Mouse (Mus musculus) liver, embryonic 16.5 days (tissue): ENCODE results near the gene Ctdsp1. TPM values are rescaled to one million over a fixed set of nuclear protein-coding genes. Genes with fewer than 3 reads are reported as not detected.

ENCODE experiments used
- ATAC-seq: fragments of 200-750 bp; cut with Nextera tagmentation; 2 replicates; pipeline ENCODE4 v1.8.0; 2017; ENCODE audit warnings: low read depth, mild to moderate bottlenecking, moderate number of reproducible peaks, moderate library complexity
- H3K27ac ChIP-seq: fragments of 300-500 bp; sonication (generic); 2 replicates; pipeline ENCODE4 v1.5.1; 2014; ENCODE audit warnings: mild to moderate bottlenecking, low read length
- H3K27me3 ChIP-seq: fragments of 300-500 bp; sonication (generic); 2 replicates; pipeline ENCODE4 v1.6.1; 2014; ENCODE audit warnings: low read depth, low read length, mixed read lengths; ENCODE audit not compliant: control insufficient read depth, insufficient read depth
- H3K36me3 ChIP-seq: fragments of 300-500 bp; sonication (generic); 2 replicates; pipeline ENCODE4 v1.6.1; 2014; ENCODE audit warnings: mild to moderate bottlenecking; ENCODE audit not compliant: control insufficient read depth, insufficient read depth
- H3K4me1 ChIP-seq: fragments of 300-500 bp; sonication (generic); 2 replicates; pipeline ENCODE4 v1.6.1; 2014; ENCODE audit warnings: low read depth, low read length, mixed read lengths; ENCODE audit not compliant: control insufficient read depth
- H3K4me2 ChIP-seq: fragments of 300-500 bp; sonication (generic); 2 replicates; pipeline ENCODE4 v1.6.1; 2014; ENCODE audit warnings: low read depth, low read length, mixed read lengths
- H3K4me3 ChIP-seq: fragments of 300-500 bp; sonication (generic); 2 replicates; pipeline ENCODE4 v1.5.1; 2014; ENCODE audit warnings: low read depth, mild to moderate bottlenecking, low read length
- H3K9ac ChIP-seq: fragments of 300-500 bp; sonication (generic); 2 replicates; pipeline ENCODE4 v1.6.1; 2014; ENCODE audit warnings: low read depth, low read length
- H3K9me3 ChIP-seq: fragments of 300-500 bp; sonication (generic); replicated peaks from 2 replicates; pipeline ENCODE4 v1.6.1; 2016; ENCODE audit warnings: low read length; ENCODE audit not compliant: control insufficient read depth
- WGBS: fragments of 180-500 bp; shearing (Covaris S2); extraction: QIAGEN DNeasy Blood & Tissue Kit; methylation state at CpG from one replicate; pipeline ENCODE4 v1.1.7; 2014; ENCODE audit not compliant: insufficient replicate concordance; 5-methylcytosine and 5-hydroxymethylcytosine counted together
- polyA plus RNA-seq: library from polyadenylated mRNA; unstranded; fragments of >200 nt; fragmentation: Nextera tagmentation; extraction: Ambion mirVana; gene quantifications from 2 replicates; pipeline ENCODE4 v1.2.1, GENCODE M21; 2015

The Ctdsp1 gene
- polyA plus RNA-seq, 1 experiment from 2014 or later, result 48.6 TPM

DNA sequence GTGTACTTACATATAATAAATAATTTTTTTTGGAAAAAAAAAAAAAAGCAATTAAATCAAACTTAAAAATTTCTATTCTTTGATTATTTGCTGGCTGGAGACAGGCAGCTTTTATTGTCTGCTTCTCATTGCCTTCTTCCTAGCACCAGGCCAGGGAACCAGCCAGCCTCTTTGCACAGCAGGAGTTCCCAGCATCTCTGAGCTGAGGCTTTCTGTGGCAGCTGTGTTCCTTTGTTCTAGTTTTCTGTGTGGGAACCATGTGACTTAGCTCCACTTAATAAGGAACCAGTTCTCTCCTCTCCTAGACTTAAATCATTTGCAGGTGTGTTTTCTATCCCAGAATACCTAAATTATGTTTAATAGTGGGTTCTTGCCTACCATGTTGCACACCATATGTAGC is 33.8 kb upstream of the Ctdsp1 start:
- Histone ChIP-seq H3K36me3 (no peaks in the 10 kb centered on the region), H3K27ac (no peak overlapping the region), H3K9ac (no peak overlapping the region), H3K27me3 (no peaks in the 10 kb centered on the region), H3K9me3 (no peaks in the 10 kb centered on the region), H3K4me2 (no peak overlapping the region), H3K4me1 (no peaks in the 10 kb centered on the region), H3K4me3 (no peak overlapping the region)
- ATAC-seq, result no peak

DNA sequence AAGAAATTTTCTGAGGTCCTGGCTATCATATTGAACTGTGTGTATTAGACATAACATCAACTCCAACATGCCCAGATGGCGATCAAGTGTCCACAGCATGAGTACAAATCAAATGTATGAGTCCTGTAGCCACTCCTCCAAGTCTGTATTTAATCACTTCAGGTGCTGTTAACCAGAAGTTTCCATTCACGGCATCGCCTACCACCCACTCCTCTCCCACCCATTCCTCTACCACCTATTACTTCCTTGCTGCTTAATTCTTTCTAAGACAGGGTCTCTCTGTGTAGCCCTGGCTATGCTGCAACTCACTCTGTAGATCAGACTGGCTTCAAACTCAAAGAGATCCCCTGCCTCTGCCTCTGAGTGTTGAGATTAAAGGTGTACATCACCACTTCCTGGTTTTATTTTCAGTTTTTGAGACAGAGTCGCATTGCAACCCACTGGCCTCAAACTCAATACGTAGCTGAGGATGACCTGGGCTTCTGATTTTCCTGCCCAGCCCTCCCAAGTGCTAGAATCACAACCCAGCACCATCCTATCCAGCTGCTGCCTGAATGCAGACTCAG is 31.3 kb upstream of the Ctdsp1 start:
- ATAC-seq, result no peak
- Histone ChIP-seq H3K9me3 (no peaks in the 10 kb centered on the region), H3K36me3 (no peaks in the 10 kb centered on the region), H3K4me3 (no peak overlapping the region), H3K27ac (no peak overlapping the region), H3K9ac (no peak overlapping the region), H3K27me3 (no peaks in the 10 kb centered on the region), H3K4me1 (no peaks in the 10 kb centered on the region; the same call in 1 of the 2 replicates), H3K4me2 (no peak overlapping the region)
- 59% methylated on average over 5 of the region's 5 CpGs for WGBS

GRCm38 (mm10) chr1:74361812-74362211 is 29.5 kb upstream of the Ctdsp1 start, which contains the start of gene Catip:
TSS of gene Catip (plus strand) at chr1:74362108.
- H3K27me3 ChIP-seq, result no peaks in the 10 kb centered on the region

GRCm38 (mm10) chr1:74362325-74363229 is 28.7 kb upstream of the Ctdsp1 start:
- Histone ChIP-seq H3K4me3 (no peak overlapping the region), H3K27me3 (no peaks in the 10 kb centered on the region; the same call in 1 of the 2 replicates), H3K27ac (no peak overlapping the region), H3K9me3 (no peaks in the 10 kb centered on the region), H3K9ac (no peak overlapping the region), H3K4me2 (no peak overlapping the region), H3K36me3 (no peaks in the 10 kb centered on the region), H3K4me1 (no peaks in the 10 kb centered on the region; the same call in 1 of the 2 replicates)
- WGBS, result 59% methylated on average over 17 of the region's 17 CpGs
- 0 out of 2 replicates have a peak, but pooled peaks have one; percentile 16 for ATAC-seq

More at GRCm38 (mm10) chr1:74361812-74362211, 29.5 kb upstream of the Ctdsp1 start, which contains the start of gene Catip:
- Histone ChIP-seq H3K9me3 (no peaks in the 10 kb centered on the region), H3K4me1 (no peaks in the 10 kb centered on the region; the same call in 1 of the 2 replicates), H3K9ac (no peak within 1 kb of the TSS), H3K27ac (no peak within 1 kb of the TSS), H3K36me3 (no peaks in the 10 kb centered on the region), H3K4me2 (no peak within 1 kb of the TSS), H3K4me3 (no peak within 1 kb of the TSS)
- ATAC-seq, result 0 out of 2 replicates have a peak, but pooled peaks have one; percentile 9
- WGBS, result 0% methylated on average over 2 of the region's 2 CpGs

DNA sequence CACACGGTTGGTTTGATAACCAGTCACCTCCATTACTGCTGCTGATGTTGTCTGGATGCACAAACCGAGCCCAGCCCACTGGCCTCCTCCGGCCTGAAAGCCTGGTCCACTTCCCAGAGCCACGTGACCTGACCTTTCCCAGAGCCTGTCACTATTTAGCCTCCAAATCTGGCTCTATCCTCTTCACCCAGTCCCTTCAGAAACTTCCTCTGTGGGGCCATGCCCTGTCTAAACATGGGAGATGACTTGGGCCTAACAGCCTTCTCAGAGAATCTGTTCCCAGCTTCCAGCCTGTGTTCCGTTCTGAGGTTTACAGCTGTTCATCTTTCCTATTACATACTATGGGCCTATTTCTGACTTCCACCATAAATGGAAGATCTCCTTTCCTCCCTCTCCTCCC is 27.9 kb upstream of the Ctdsp1 start:
- Histone ChIP-seq H3K4me3 (no peak overlapping the region), H3K9me3 (no peaks in the 10 kb centered on the region), H3K4me2 (no peak overlapping the region), H3K9ac (no peak overlapping the region), H3K27ac (no peak overlapping the region), H3K27me3 (no peaks in the 10 kb centered on the region; the same call in 1 of the 2 replicates), H3K4me1 (peaks cover 5% of the 10 kb centered on the region; the same call in 1 of the 2 replicates), H3K36me3 (no peaks in the 10 kb centered on the region)
- ATAC-seq, result no peak
- WGBS, result 44% methylated on average over 5 of the region's 5 CpGs

DNA sequence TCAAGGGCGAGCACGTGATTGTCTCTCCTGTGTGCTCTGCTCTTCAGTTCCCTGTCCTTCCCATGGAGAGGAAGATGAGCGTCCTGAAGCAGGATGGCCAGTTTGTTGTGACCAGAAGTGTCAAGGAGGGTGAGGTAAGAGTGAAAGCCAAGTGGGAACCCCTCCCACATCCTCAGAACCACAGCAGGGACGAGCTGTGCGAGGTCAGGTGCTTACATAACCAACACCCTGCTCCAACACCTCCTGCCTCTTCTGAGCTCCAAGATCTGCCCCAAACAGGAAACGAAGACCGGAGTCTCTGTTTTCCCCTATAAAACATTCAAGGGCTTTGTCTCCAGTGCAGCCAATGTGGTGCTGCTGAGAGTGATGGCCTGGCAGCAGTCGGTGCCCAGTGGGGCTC is 27.0 kb upstream of the Ctdsp1 start:
- H3K4me2 ChIP-seq, result no peak overlapping the region
- H3K9ac ChIP-seq, result no peak overlapping the region
- H3K36me3 ChIP-seq, result no peaks in the 10 kb centered on the region
- no peak overlapping the region for H3K4me3 ChIP-seq
- WGBS, result 31% methylated on average over 8 of the region's 8 CpGs
- no peaks in the 10 kb centered on the region for H3K9me3 ChIP-seq
- ATAC-seq, result no peak
- peaks cover 5% of the 10 kb centered on the region; the same call in 1 of the 2 replicates for H3K4me1 ChIP-seq
- H3K27ac ChIP-seq, result no peak overlapping the region
- H3K27me3 ChIP-seq, result no peaks in the 10 kb centered on the region; the same call in 1 of the 2 replicates

DNA sequence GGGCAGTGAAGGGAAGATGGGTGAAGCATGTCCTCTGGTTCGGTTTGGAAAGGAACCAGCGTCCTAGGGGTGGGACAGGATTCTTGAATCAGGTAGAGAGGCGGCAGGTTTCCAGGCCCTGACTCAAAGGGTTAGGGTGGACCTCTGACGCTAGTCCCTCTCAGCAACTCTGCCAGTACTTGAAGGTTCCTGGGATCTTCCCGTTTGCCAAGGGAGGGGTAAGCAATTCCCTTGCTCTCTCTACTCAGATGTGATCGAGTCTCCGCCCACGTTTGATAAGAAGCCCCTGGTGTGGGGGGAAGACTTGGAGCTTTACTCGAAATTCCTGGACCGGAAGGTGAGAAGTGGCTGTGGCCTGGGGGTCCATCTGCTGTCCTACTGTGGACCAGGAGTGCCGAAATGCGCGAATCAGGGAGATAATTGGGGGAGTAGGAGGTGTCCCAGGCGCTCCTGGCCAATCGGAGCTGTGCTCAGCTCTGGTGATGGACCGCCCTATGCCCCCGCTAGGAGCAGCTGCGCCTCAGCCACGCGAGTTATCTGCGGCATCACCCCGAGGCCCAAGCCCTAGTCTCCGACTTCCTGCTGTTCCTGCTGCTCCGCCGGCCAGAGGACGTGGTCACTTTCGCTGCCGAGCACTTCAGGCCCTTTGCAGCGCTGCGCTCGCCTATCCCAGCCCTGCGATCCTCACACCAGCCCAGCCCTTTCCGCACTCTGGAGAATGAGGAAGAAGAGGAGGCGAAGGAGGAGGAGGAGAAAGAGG is 23.2 kb upstream of the Ctdsp1 start:
- WGBS, result 9% methylated on average over 34 of the region's 34 CpGs
- H3K4me2 ChIP-seq, result peak overlapping the region; percentile 56
- H3K9me3 ChIP-seq, result no peaks in the 10 kb centered on the region
- peak; percentile 90 for ATAC-seq
- no peak overlapping the region for H3K9ac ChIP-seq
- H3K27me3 ChIP-seq, result no peaks in the 10 kb centered on the region; the same call in 1 of the 2 replicates
- no peaks in the 10 kb centered on the region for H3K36me3 ChIP-seq
- peak overlapping the region; percentile 34 for H3K4me3 ChIP-seq
- peaks cover 5% of the 10 kb centered on the region; the same call in 1 of the 2 replicates for H3K4me1 ChIP-seq
- no peak overlapping the region for H3K27ac ChIP-seq

GRCm38 (mm10) chr1:74370040-74370439 is 21.3 kb upstream of the Ctdsp1 start:
- ATAC-seq, result no peak
- Histone ChIP-seq H3K27ac (no peak overlapping the region), H3K4me3 (no peak overlapping the region), H3K36me3 (no peaks in the 10 kb centered on the region), H3K4me1 (peaks cover 6% of the 10 kb centered on the region; the same call in 1 of the 2 replicates), H3K27me3 (no peaks in the 10 kb centered on the region; the same call in 1 of the 2 replicates), H3K9me3 (no peaks in the 10 kb centered on the region), H3K9ac (no peak overlapping the region), H3K4me2 (no peak overlapping the region)
- WGBS, result 28% methylated on average over 4 of the region's 4 CpGs
